Mouse (Mus musculus) myocyte (in vitro differentiated cells): ENCODE data around the gene Cabp2. TPM values are rescaled to one million over a fixed set of nuclear protein-coding genes. Genes with fewer than 3 reads are reported as not detected.
"Not testable (repeated sequence)": the region's sequence is repeated elsewhere in the genome, so short reads cannot be mapped to it uniquely, and the experiment has no call there.

ENCODE experiments used
- H3K27me3 ChIP-seq: one replicate; pipeline ENCODE4 v1.6.1; 2011; ENCODE audit not compliant: control insufficient read depth, insufficient read depth, insufficient read length
- H3K36me3 ChIP-seq: one replicate; pipeline ENCODE4 v1.6.1; 2011; ENCODE audit not compliant: control insufficient read depth, insufficient read depth
- H3K4me2 ChIP-seq: one replicate; pipeline ENCODE4 v1.6.1; 2011; ENCODE audit warnings: low read depth, control low read depth
- H3K4me3 ChIP-seq: one replicate; pipeline ENCODE4 v1.5.1; 2011; ENCODE audit warnings: mild to moderate bottlenecking, control low read depth, moderate library complexity
- H3K79me2 ChIP-seq: one replicate; pipeline ENCODE4 v1.6.1; 2011; ENCODE audit not compliant: control insufficient read depth, insufficient read depth
- H3ac ChIP-seq: one replicate; pipeline ENCODE4 v1.6.1; 2011; ENCODE audit not compliant: control insufficient read depth, insufficient read length
- CEBPB ChIP-seq: IDR thresholded peaks from 2 replicates; pipeline ENCODE4 v1.6.1; 2011; ENCODE audit warnings: mild to moderate bottlenecking, moderate library complexity; ENCODE audit not compliant: poor library complexity, insufficient read depth, severe bottlenecking
- E2F4 ChIP-seq: IDR thresholded peaks from one replicate; pipeline ENCODE4 v1.6.1; 2011; ENCODE audit warnings: mild to moderate bottlenecking, control low read depth, moderate library complexity; ENCODE audit not compliant: insufficient read depth
- MAX ChIP-seq: IDR thresholded peaks from one replicate; pipeline ENCODE4 v1.6.1; 2011; ENCODE audit warnings: low read depth, mild to moderate bottlenecking, control low read depth
- MYOD1 ChIP-seq, 3 experiments: IDR thresholded peaks; one replicate each; pipeline ENCODE4 v1.6.1; 2011; ENCODE audit warnings: control low read depth in 2 of 3, low read depth in 2 of 3, mild to moderate bottlenecking in 2 of 3, moderate library complexity in 1 of 3; ENCODE audit not compliant: insufficient read length in 2 of 3, control insufficient read depth in 1 of 3
- MYOG ChIP-seq, 3 experiments: IDR thresholded peaks; one replicate each; pipeline ENCODE4 v1.6.1; 2011; ENCODE audit warnings: control low read depth in 2 of 3, low read depth in 2 of 3, mild to moderate bottlenecking in 2 of 3; ENCODE audit not compliant: insufficient read length in 2 of 3, control insufficient read depth in 1 of 3, insufficient read depth in 1 of 3
- POLR2A ChIP-seq: IDR thresholded peaks from one replicate; pipeline ENCODE4 v1.6.1; 2011; ENCODE audit warnings: low read depth, mild to moderate bottlenecking, control low read depth, moderate library complexity; ENCODE audit not compliant: insufficient read length
- POLR2AphosphoS2 ChIP-seq: IDR thresholded peaks from one replicate; pipeline ENCODE4 v1.6.1; 2011; ENCODE audit warnings: low read depth, control low read depth; ENCODE audit not compliant: insufficient read length
- REST ChIP-seq: IDR thresholded peaks from one replicate; pipeline ENCODE4 v1.6.1; 2011; ENCODE audit warnings: mild to moderate bottlenecking, control low read depth, moderate library complexity; ENCODE audit not compliant: insufficient read depth, insufficient read length
- SRF ChIP-seq: IDR thresholded peaks from one replicate; pipeline ENCODE4 v1.6.1; 2011; ENCODE audit warnings: low read depth; ENCODE audit not compliant: control insufficient read depth, insufficient read length
- TCF12 ChIP-seq: IDR thresholded peaks from one replicate; pipeline ENCODE4 v1.6.1; 2011; ENCODE audit warnings: mild to moderate bottlenecking, control low read depth; ENCODE audit not compliant: poor library complexity, insufficient read depth, severe bottlenecking
- TCF3 ChIP-seq: IDR thresholded peaks from one replicate; pipeline ENCODE4 v1.6.1; 2011; ENCODE audit warnings: low read depth, control low read depth; ENCODE audit not compliant: insufficient read length
- USF1 ChIP-seq: IDR thresholded peaks from one replicate; pipeline ENCODE4 v1.6.1; 2011; ENCODE audit warnings: low read depth, mild to moderate bottlenecking, control low read depth, moderate library complexity
- polyA plus RNA-seq: library from polyadenylated mRNA; unstranded; fragments of >200 nt; fragmentation: generic; extraction: Trizol; gene quantifications from one replicate; pipeline ENCODE4 v1.2.1, GENCODE M21; 2012; ENCODE audit warnings: missing spikeins

The Cabp2 gene
- not detected for polyA plus RNA-seq

DNA sequence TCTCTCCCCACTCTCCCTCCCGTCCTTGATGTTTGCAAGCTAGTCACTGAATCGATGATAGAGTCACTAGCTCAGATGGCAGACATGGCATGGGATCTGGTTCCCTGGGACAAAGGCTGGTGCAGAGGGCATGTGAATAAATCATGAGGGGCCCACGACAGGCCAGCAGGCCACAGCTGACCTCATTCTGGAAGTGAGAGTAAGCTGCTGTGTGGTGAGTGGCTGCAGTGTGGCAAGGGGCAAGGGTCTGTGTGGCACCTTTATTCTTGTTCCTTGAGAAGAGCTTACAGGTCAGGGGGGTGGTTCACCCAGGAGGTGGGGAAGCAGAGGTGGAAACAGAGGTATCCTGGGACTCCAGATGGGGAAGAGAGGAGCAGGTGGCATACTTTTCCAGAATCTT lies at the start of gene Cabp2:
TSS of gene Cabp2 (plus strand) at position 185 of the 400 bp plus-strand sequence.
- Histone ChIP-seq H3K27me3 (no peaks in the 10 kb centered on the region), H3K79me2 (no peaks in the 10 kb centered on the region), H3K36me3 (no peaks in the 10 kb centered on the region), H3K4me3 (no peak within 1 kb of the TSS), H3ac (no peak within 1 kb of the TSS), H3K4me2 (no peak within 1 kb of the TSS)
- TF ChIP-seq POLR2A (no peak), USF1 (no peak), POLR2AphosphoS2 (no peak), MYOG (IDR thresholded peaks at IDR 0.05; ENCODE audit: control insufficient read depth in 1 of 3, insufficient read depth in 1 of 3, insufficient read length in 2 of 3, low read depth in 2 of 3) (no peak), SRF (no peak), TCF3 (no peak)

DNA sequence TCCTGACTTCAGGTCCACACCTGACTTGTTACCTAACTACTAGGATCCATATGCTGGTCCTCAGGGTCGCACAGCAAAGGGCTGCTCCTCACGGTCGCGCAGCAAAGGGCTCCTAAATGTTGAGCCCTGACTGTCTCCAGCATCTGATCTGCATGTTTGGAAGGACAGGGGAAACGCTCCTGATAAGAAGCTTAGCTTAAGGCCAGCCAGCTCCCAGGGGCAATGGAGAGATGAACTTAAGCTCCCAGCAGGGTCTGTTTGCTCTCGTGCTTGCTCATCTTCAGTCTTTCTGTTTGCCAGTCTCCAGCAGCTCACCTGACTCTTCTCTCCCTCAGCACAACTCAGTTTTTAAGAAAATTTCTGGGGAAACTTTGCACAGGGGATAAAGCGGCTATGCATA lies 48.7 kb upstream of the Cabp2 start:
- TF ChIP-seq REST (no peak), POLR2AphosphoS2 (no peak), POLR2A (no peak), E2F4 (no peak), TCF12 (no peak), SRF (no peak), USF1 (no peak), MYOD1 (IDR thresholded peaks at IDR 0.05; ENCODE audit: control insufficient read depth in 1 of 3, insufficient read length in 2 of 3, low read depth in 2 of 3) (no peak), CEBPB (no peak), TCF3 (no peak), MYOG (IDR thresholded peaks at IDR 0.05; ENCODE audit: control insufficient read depth in 1 of 3, insufficient read depth in 1 of 3, insufficient read length in 2 of 3, low read depth in 2 of 3) (no peak), MAX (no peak)
- Histone ChIP-seq H3K4me2 (no peak overlapping the region), H3K4me3 (no peak overlapping the region), H3K36me3 (no peaks in the 10 kb centered on the region), H3ac (no peak overlapping the region), H3K79me2 (peaks cover 10% of the 10 kb centered on the region), H3K27me3 (no peaks in the 10 kb centered on the region)

DNA sequence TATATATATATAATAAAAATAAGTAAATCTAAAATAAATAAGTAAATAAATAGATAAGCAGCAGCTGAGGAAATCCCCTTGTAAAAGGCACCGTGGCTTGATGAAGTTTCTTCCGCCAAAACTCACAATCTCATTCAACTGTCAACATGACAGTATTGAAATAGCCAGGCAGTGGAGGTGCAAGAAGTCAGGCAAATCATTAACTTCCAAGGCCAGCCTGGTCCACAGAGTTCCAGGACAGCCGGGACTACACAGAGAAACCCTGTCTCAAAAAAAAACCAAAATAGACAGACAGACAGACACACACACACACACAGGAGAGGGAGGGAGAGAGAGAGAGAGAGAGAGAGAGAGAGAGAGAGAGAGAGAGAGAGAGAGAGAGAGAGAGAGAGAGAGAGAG lies 48.1 kb upstream of the Cabp2 start:
- TF ChIP-seq TCF3, result no peak
- no peak for TF ChIP-seq TCF12
- TF ChIP-seq USF1, result no peak
- no peak for TF ChIP-seq POLR2A
- TF ChIP-seq POLR2AphosphoS2, result no peak
- TF ChIP-seq MYOG (IDR thresholded peaks at IDR 0.05; ENCODE audit: control insufficient read depth in 1 of 3, insufficient read depth in 1 of 3, insufficient read length in 2 of 3, low read depth in 2 of 3), result no peak
- TF ChIP-seq SRF, result no peak
- no peak for TF ChIP-seq MAX
- no peak for TF ChIP-seq MYOD1 (IDR thresholded peaks at IDR 0.05; ENCODE audit: control insufficient read depth in 1 of 3, insufficient read length in 2 of 3, low read depth in 2 of 3)
- TF ChIP-seq REST, result no peak
- peaks cover 10% of the 10 kb centered on the region for H3K79me2 ChIP-seq
- H3K4me2 ChIP-seq, result no peak overlapping the region
- H3K4me3 ChIP-seq, result no peak overlapping the region
- H3K36me3 ChIP-seq, result no peaks in the 10 kb centered on the region
- H3K27me3 ChIP-seq, result no peaks in the 10 kb centered on the region
- no peak overlapping the region for H3ac ChIP-seq

DNA sequence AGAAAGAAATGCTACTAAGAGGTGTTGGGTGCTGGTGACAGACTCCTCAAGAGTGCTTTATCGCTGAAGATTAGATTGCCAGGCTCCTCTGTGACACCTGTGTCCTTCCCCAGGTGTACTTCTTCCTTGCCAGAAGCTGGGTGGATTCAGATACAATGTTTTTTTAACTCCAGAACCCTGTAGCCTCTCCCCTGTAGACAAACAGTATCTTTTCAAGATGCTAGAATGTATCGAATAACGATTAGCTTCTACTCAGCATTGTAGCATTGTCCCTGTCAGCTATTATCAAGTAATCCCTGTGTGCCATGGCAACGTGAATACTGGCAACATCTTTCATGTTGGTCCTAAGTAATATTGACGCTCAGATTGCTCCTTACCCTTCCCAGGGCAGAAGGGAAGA lies 47.6 kb upstream of the Cabp2 start:
- H3K27me3 ChIP-seq, result no peaks in the 10 kb centered on the region
- TF ChIP-seq MYOG (IDR thresholded peaks at IDR 0.05; ENCODE audit: control insufficient read depth in 1 of 3, insufficient read depth in 1 of 3, insufficient read length in 2 of 3, low read depth in 2 of 3) (no peak), MAX (no peak), E2F4 (no peak), TCF12 (no peak), REST (no peak), TCF3 (no peak)
- no peak overlapping the region for H3K4me2 ChIP-seq
- H3K36me3 ChIP-seq, result no peaks in the 10 kb centered on the region
- no peak overlapping the region for H3ac ChIP-seq
- H3K79me2 ChIP-seq, result peaks cover 10% of the 10 kb centered on the region
- H3K4me3 ChIP-seq, result no peak overlapping the region

DNA sequence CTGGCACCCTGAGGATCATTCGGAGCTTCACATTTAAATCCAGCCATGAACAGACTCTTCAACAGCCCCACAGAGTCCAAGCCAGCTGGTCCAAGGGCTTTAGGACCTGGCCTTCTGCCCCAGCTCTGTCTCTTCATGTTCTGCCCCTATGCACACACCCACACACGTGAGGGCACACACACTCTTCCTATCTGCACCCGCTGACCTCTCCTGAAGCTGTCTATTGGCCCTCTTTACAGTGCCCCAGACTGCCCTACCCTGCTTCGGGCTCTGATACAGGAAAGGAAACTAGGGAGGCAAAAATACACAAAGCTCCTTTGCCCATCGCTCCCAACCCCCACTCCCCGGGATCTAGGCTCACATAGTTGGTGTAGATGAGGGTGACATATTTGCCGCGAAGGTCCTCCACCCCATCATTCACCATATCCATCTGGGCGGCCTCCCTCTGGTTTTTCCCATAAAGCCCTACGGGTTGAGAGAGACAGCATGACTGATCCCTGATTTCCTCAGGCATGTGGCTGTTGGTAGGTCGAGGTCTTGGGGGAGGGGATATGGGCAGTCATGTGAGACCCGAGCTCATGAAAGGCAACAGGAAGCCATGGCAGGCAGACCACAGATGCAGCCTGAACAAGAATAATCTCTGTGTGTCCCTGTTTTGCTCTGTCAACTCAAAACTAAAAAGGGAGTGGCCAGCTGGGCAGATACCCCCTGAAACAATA lies 44.9 kb upstream of the Cabp2 start:
- Histone ChIP-seq H3K36me3 (no peaks in the 10 kb centered on the region), H3K4me2 (peak overlapping the region; percentile 71), H3ac (no peak overlapping the region), H3K79me2 (peaks cover 10% of the 10 kb centered on the region), H3K4me3 (peak overlapping the region; percentile 58), H3K27me3 (no peaks in the 10 kb centered on the region)
- TF ChIP-seq POLR2A (no peak), E2F4 (no peak), USF1 (no peak), MYOD1 (IDR thresholded peaks at IDR 0.05; ENCODE audit: control insufficient read depth in 1 of 3, insufficient read length in 2 of 3, low read depth in 2 of 3) (no peak), SRF (no peak), MYOG (IDR thresholded peaks at IDR 0.05; ENCODE audit: control insufficient read depth in 1 of 3, insufficient read depth in 1 of 3, insufficient read length in 2 of 3, low read depth in 2 of 3) (no peak), REST (no peak), CEBPB (no peak), TCF3 (no peak)

DNA sequence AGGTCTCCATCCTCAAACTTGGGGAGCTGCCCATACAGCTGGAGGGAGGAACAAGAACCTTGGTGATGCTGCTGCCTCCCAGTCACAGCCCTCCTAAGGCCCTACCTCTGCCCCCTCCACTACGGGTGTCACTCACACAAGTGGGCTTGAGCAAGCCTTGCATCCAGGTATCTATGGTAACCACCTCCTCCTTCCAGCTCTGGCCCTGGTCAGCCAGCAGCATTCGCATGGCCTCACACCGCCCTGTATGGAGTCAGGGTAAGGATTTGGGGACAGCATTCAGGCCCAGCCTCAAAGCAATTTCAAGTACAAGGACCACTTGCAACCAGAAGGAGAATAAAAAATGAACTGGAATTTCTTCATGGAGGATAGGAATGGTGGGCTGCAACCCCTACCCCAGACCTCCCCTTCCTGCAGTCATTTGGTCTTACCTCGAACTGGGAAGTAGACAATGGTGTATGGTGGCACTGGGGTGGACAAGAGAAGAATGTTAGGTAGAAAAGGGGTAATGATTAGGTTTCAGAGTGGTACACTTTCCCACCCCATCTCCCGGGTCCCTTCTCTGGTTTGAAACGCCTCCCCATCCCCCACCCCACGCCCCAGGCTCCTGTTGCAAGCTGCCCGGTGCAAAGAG lies 44.1 kb upstream of the Cabp2 start:
- H3K36me3 ChIP-seq, H3K27me3 ChIP-seq, H3K79me2 ChIP-seq: not testable (repeated sequence)
- peak overlapping the region; percentile 58 for H3K4me3 ChIP-seq
- peak overlapping the region; percentile 34 for H3ac ChIP-seq
- H3K4me2 ChIP-seq, result peak overlapping the region; percentile 89
